Mouse (Mus musculus): ENCODE data around the gene St6galnac3. TPM values are rescaled to one million over a fixed set of nuclear protein-coding genes. Genes with fewer than 3 reads are reported as not detected.

Gene St6galnac3
- polyA plus RNA-seq, 1 experiment, result 15.6 TPM

DNA sequence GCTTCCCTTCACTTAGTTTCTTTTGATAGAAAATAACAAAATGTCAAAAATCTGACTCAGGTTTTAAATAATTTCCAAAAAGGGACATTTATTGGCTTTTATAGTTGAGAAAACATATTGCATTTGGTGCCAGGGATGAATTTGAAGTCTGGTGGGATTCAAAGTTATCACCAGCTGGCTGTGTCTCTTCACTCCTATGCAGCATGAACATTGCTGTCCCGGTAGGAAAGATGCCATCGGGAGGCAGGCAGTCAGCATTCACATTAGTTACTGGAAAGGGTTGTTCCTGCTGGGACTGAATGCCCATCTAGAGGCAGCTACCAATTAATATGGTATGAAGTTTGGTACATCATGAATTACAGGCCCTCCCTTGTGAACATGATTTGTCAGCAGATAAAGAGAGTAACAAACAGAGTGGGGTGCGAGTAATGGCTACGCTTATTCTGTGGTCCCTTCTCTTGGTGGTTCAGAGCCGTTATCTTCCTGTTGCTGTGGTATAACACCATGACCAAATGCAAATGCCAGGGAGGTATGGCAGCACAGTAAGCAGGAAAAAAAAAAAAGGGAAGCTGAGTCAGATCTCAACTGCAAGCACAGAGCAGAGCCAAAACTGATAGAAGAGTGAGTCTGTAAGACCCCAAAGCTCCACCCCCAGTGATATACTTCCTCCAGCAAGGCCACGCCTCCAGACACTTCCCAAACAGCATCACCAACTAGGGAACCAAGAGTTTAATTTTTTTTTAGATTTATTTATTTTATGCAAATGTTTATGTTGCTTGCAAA is 535.1 kb downstream of the St6galnac3 start:
- no peak for TF ChIP-seq POLR2A (IDR thresholded peaks at IDR 0.05; ENCODE audit: borderline replicate concordance, extremely low read depth, insufficient read depth, insufficient read length, poor library complexity, severe bottlenecking)
- no peak for DNase-seq (ENCODE audit: low read depth)

DNA sequence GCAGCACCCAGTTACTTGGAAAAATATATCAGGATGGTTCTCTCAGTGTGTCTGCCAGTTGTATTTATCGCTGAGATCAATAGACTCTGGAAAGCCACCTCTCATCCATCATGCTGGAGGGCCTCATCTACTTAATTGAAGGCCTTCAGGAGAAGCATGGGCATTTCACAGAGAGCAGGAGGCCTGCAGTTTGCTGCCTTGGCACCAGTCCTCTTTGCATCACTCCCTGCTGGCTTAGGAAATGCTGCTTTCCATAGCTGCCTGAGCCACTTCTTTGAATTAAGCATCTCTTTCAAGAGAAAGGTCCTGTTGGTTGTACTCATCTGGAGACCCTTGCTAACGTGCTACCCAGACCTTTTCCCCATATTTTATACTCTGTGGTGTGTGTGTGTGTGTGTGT is 536.8 kb downstream of the St6galnac3 start:
- no peak for TF ChIP-seq POLR2A (IDR thresholded peaks at IDR 0.05; ENCODE audit: borderline replicate concordance, extremely low read depth, insufficient read depth, insufficient read length, poor library complexity, severe bottlenecking)
- TF ChIP-seq CTCF (IDR thresholded peaks at IDR 0.05; ENCODE audit: borderline replicate concordance, extremely low read depth, insufficient read depth, insufficient read length), result no peak
- no peak for DNase-seq (ENCODE audit: low read depth)

DNA sequence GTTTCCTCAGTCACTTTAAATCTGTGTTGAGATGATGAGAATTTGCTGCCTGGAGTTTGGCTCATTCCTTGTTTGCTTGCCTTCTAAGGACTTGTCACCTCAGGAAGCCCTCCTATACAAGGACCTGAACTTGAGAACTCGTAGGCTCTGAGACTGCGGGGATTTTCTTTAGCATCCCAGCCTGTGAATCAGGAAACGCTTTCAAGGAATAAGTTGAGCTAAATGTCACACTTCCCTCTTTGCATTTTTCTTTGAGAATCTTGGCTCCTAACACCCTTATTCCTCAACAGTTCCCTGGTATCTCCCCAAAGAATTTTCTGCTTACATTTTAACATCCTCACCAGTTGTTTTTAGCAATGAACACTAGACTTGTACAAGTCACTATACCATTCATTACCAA is 539.9 kb downstream of the St6galnac3 start:
- DNase-seq (ENCODE audit: low read depth), result no peak
- TF ChIP-seq POLR2A (IDR thresholded peaks at IDR 0.05; ENCODE audit: borderline replicate concordance, extremely low read depth, insufficient read depth, insufficient read length, poor library complexity, severe bottlenecking) (no peak), CTCF (IDR thresholded peaks at IDR 0.05; ENCODE audit: borderline replicate concordance, extremely low read depth, insufficient read depth, insufficient read length) (no peak)

DNA sequence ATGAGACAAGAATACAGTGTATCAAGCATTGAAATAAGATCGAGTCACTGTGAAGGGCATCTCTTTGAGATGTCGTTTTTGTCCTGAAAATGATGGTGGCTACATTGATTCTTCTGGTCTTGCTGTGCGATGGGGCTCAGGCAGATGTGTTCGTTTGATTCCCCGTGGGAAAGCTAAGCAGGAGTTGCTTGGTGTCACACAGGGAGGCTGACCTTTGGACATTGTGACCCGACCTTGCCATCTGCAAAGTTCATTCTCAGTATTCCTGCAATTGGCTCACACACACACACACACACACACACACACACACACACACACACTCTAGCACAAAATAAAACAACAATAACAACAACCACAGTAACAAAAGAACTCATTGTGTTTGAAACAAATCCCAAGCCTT is 543.7 kb downstream of the St6galnac3 start:
- TF ChIP-seq CTCF (IDR thresholded peaks at IDR 0.05; ENCODE audit: borderline replicate concordance, extremely low read depth, insufficient read depth, insufficient read length), result no peak
- no peak for TF ChIP-seq POLR2A (IDR thresholded peaks at IDR 0.05; ENCODE audit: borderline replicate concordance, extremely low read depth, insufficient read depth, insufficient read length, poor library complexity, severe bottlenecking)

DNA sequence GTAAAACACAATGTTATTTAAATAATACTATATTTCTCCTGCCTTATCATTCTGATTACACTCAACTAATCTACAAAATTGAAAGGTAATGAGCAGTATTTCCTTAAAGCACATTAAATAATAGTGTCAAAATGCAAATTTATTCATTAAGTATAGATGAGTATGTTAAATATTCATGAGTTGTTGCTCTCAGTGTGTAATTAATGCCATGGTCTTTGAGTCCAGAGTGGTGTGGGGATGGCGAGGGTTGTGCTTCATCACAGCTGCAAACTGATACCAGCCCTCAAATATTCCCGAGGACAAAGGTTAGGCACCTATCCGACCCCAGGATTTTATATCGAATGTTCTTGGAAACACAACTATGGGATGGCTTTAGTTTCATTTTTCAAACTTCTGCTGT is 548.2 kb downstream of the St6galnac3 start:
- DNase-seq (ENCODE audit: low read depth), result peak; percentile 41
- TF ChIP-seq CTCF (IDR thresholded peaks at IDR 0.05; ENCODE audit: borderline replicate concordance, extremely low read depth, insufficient read depth, insufficient read length), result no peak
- no peak for TF ChIP-seq POLR2A (IDR thresholded peaks at IDR 0.05; ENCODE audit: borderline replicate concordance, extremely low read depth, insufficient read depth, insufficient read length, poor library complexity, severe bottlenecking)

More for the DNA sequence above, 543.7 kb downstream of the St6galnac3 start:
- DNase-seq (ENCODE audit: low read depth), result no peak

DNA sequence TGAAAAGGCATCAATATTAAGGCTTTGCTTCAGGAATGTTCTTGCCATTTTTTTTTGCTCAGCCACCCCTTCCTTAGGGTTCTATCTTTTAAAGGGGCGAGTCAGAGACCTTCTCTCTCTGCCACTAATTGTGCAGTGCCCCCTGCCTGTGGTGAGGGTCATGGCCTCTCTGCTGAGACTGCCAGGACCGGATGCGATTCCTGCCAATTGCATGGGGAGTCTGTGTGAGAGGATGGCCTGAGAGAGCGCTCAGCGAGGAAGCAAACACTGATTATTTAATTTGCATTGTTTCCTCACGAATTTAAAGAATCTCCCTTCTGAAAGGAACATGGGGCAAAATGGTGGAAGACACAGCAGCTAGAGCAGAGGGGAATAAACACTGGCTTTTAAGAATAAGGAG is 548.6 kb downstream of the St6galnac3 start:
- TF ChIP-seq POLR2A (IDR thresholded peaks at IDR 0.05; ENCODE audit: borderline replicate concordance, extremely low read depth, insufficient read depth, insufficient read length, poor library complexity, severe bottlenecking) (no peak), CTCF (IDR thresholded peaks at IDR 0.05; ENCODE audit: borderline replicate concordance, extremely low read depth, insufficient read depth, insufficient read length) (no peak)
- DNase-seq (ENCODE audit: low read depth), result peak; percentile 58

DNA sequence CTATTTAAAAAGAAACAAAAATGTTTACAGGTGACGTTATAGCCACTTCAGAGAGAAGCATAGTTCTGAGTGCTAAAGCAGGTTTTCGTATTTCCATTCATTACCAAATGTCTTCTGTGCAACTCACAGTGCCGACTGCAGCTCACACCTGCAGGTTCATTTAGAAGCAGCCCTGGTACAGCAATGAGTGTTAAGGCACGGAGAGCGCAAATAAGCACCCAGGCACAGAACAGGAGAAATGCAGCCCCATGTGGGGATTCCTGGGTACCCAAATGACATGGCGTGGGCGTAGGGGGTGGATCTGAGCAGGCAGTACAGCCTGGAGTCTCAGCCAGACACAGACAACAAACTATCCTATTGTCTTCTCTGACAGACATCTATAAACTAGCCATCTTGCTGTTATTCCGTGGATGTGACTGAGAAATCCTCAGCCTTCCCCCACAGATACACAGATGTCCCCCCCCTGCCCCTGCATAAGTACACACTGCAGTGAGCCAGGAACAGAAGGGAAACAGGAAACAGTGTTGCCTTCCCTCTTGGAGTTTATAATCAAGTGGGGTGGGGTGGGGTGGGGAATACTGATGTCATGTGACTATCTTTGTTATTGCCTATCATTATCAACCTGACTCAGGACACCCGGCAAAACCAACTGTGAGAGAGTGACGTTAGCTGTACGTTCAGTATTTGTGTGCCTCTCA is 550.5 kb downstream of the St6galnac3 start:
- TF ChIP-seq POLR2A (IDR thresholded peaks at IDR 0.05; ENCODE audit: borderline replicate concordance, extremely low read depth, insufficient read depth, insufficient read length, poor library complexity, severe bottlenecking), result no peak
- TF ChIP-seq CTCF (IDR thresholded peaks at IDR 0.05; ENCODE audit: borderline replicate concordance, extremely low read depth, insufficient read depth, insufficient read length), result no peak

DNA sequence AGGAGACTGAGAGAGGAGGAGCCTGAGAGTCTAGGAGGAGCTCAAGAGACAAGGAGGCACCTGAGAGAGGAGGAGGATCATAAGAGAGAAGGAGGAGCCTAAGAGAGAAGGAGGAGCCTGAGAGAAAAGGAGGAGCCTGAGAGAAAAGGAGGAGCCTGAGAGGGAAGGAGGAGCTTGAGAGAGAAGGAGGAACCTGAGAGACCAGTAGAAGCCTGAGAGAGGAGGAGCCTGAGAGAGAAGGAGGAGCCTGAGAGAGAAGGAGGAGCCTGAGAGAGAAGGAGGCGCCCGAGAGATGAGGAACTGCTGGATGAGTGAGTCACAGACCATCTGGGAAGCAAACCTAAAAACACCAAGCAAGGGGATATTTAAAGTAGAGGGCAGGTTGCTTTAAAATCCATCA is 551.4 kb downstream of the St6galnac3 start:
- TF ChIP-seq POLR2A (IDR thresholded peaks at IDR 0.05; ENCODE audit: borderline replicate concordance, extremely low read depth, insufficient read depth, insufficient read length, poor library complexity, severe bottlenecking), result no peak
- TF ChIP-seq CTCF (IDR thresholded peaks at IDR 0.05; ENCODE audit: borderline replicate concordance, extremely low read depth, insufficient read depth, insufficient read length), result no peak
- no peak for DNase-seq (ENCODE audit: low read depth)

More for the DNA sequence above, 550.5 kb downstream of the St6galnac3 start:
- DNase-seq (ENCODE audit: low read depth), result no peak

DNA sequence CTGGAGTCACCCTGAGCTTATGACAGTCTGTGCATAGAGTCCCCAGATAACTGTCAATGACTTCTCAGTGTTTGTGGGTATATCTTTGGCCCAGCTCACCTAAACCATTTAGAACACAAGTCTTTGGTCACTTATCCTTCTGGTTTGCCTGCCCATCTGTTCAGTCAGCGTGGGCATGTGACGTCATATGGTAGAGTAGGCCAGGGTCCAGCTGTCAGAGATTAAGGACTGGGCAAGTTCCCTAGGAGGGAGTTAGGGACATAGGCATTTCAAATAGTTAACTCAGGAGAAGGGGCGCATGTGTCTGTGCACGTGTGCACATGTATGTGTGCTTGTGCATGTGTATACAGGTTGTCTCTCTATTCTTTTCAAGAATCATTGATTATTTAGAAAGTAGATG is 554.8 kb downstream of the St6galnac3 start:
- DNase-seq (ENCODE audit: low read depth), result no peak

DNA sequence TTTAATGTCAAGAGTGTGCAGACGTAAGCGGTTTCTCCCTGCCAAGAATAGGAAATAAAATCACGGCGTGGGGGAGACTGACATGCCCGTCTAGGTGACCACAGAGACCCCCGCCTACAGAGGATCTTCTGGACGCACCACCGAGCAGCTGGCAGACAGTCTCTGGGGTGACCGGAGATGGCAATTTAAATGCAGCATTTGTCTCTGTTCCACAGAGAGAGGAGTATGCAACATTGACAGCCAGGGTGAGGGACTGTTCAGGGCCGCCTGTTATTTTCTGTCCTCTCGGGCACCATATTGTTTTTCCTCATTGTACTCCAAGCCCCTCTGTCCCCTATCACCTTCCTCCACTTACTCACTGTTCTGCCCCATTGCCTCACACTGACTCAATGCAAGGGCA is 555.2 kb downstream of the St6galnac3 start:
- no peak for TF ChIP-seq POLR2A (IDR thresholded peaks at IDR 0.05; ENCODE audit: borderline replicate concordance, extremely low read depth, insufficient read depth, insufficient read length, poor library complexity, severe bottlenecking)
- no peak for TF ChIP-seq CTCF (IDR thresholded peaks at IDR 0.05; ENCODE audit: borderline replicate concordance, extremely low read depth, insufficient read depth, insufficient read length)
- DNase-seq (ENCODE audit: low read depth), result no peak

More for the DNA sequence above, 554.8 kb downstream of the St6galnac3 start:
- no peak for TF ChIP-seq CTCF (IDR thresholded peaks at IDR 0.05; ENCODE audit: borderline replicate concordance, extremely low read depth, insufficient read depth, insufficient read length)
- no peak for TF ChIP-seq POLR2A (IDR thresholded peaks at IDR 0.05; ENCODE audit: borderline replicate concordance, extremely low read depth, insufficient read depth, insufficient read length, poor library complexity, severe bottlenecking)

DNA sequence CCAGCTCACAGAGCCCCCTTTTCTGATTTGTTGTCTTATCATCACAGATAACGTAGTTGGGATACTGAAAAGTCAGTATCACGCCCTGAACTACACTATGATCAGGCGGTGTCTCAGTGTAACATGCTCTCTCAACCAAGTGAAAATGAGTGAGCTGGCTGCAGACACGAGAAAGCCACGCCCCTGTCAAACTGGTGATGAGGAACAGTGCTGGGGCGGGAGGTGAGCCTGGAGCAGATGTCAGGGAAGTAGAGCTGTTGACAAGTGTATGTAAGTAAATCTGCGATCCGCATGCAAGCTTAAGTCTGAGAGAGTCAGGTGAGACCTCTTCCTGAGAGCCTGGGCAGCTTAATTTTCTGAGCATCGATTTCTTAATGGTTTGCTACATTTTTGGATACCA is 563.3 kb downstream of the St6galnac3 start:
- TF ChIP-seq POLR2A (IDR thresholded peaks at IDR 0.05; ENCODE audit: borderline replicate concordance, extremely low read depth, insufficient read depth, insufficient read length, poor library complexity, severe bottlenecking) (no peak), CTCF (IDR thresholded peaks at IDR 0.05; ENCODE audit: borderline replicate concordance, extremely low read depth, insufficient read depth, insufficient read length) (no peak)
- no peak for DNase-seq (ENCODE audit: low read depth)

DNA sequence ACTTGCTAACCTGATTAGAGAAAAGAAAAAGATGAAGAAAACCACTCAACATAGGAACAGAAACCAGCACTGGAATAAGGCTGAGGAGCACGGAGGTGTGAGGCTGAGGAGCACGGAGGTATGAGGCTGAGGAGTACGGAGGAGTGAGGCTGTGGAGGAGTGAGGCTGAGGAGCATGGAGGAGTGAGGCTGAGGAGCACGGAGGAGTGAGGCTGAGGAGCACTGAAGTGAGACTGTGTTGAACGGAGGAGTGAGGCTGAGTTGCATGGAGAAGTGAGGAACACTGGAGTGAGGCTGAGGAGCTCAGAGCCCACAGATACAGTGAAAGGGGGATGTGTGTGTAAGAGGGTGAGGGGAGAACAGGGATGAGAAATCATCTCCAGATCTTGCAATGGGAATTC is 564.3 kb downstream of the St6galnac3 start:
- no peak for DNase-seq (ENCODE audit: low read depth)
- TF ChIP-seq CTCF (IDR thresholded peaks at IDR 0.05; ENCODE audit: borderline replicate concordance, extremely low read depth, insufficient read depth, insufficient read length), result no peak
- TF ChIP-seq POLR2A (IDR thresholded peaks at IDR 0.05; ENCODE audit: borderline replicate concordance, extremely low read depth, insufficient read depth, insufficient read length, poor library complexity, severe bottlenecking), result no peak
